Mouse (Mus musculus) G1E (cell line): ENCODE measurements at regions not wholly inside any gene's neighbourhood (a gene's known extent, or its start where the extent isn't known, plus 50 kb on each side); places are given as distances from the start of the nearest gene placed in this dataset.

Experiments used
- ATAC-seq: 2 replicates; pipeline ENCODE4 v1.8.0; 2016; ENCODE audit warnings: mild to moderate bottlenecking; ENCODE audit not compliant: insufficient number of reproducible peaks, poor library complexity, low FRiP score, severe bottlenecking; ENCODE audit errors: extremely low read depth
- DNase-seq: peaks from one replicate; pipeline ENCODE4 v3.0.0; 2012; ENCODE audit warnings: low spot score
- H3K27me3 ChIP-seq: 2 replicates; pipeline ENCODE4 v1.6.1; 2012; ENCODE audit warnings: mild to moderate bottlenecking, low read length, inconsistent platforms; ENCODE audit not compliant: insufficient read depth
- H3K36me3 ChIP-seq: replicated peaks from 2 replicates; pipeline ENCODE3; 2012; ENCODE audit warnings: mild to moderate bottlenecking, inconsistent platforms
- H3K4me1 ChIP-seq: 2 replicates; pipeline ENCODE4 v1.6.1; 2012; ENCODE audit warnings: low read depth, low read length, inconsistent platforms, mixed read lengths; ENCODE audit not compliant: insufficient read depth
- H3K4me3 ChIP-seq: 2 replicates; pipeline ENCODE4 v1.5.1; 2012; ENCODE audit warnings: low read depth, mild to moderate bottlenecking, inconsistent platforms, low read length, moderate library complexity, mixed read lengths
- H3K9me3 ChIP-seq: replicated peaks from 2 replicates; pipeline ENCODE4 v1.6.1; 2012; ENCODE audit warnings: inconsistent platforms
- CTCF ChIP-seq: IDR thresholded peaks from 2 replicates; pipeline ENCODE4 v1.5.1; 2012; ENCODE audit warnings: low read depth, low read length, inconsistent platforms, mixed read lengths
- GATA1 ChIP-seq: IDR thresholded peaks from 2 replicates; pipeline ENCODE4 v1.6.1; 2012; ENCODE audit warnings: borderline replicate concordance, low read length, inconsistent platforms, mixed read lengths
- GATA2 ChIP-seq: IDR thresholded peaks from 2 replicates; pipeline ENCODE4 v1.6.1; 2012; ENCODE audit warnings: low read depth, low read length, inconsistent platforms, borderline replicate concordance
- POLR2AphosphoS5 ChIP-seq: IDR thresholded peaks from 2 replicates; pipeline ENCODE4 v1.6.1; 2012; ENCODE audit warnings: low read depth, low read length, inconsistent platforms; ENCODE audit not compliant: insufficient replicate concordance
- TAL1 ChIP-seq: conservative IDR thresholded peaks from 2 replicates; pipeline ENCODE4 v1.6.1; 2012; ENCODE audit warnings: low read depth, low read length, inconsistent platforms, mixed read lengths

DNA sequence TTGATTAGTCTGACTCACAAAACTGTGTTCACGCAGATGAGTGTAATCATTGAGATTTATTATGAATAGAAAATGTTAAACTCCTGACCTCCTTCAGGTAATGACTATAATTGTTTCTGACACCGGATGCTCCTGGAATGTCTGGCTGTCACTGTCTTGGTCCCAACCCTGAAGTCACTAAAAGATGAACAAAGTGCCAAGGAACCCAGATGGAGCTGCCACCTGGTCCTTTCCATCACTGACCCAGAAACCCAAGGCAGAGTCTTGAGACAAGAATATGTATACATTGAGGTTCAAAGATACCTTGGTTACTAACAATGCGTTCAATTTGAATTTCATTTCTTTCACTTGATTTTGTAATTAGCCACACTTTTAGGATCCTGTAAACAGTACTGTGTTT, 142.0 kb downstream of the Kcnk1 start:
- Histone ChIP-seq H3K27me3 (peaks cover 3% of the 10 kb centered on the region; the same call in 1 of the 2 replicates), H3K36me3 (no peaks in the 10 kb centered on the region), H3K4me3 (no peak overlapping the region), H3K4me1 (no peaks in the 10 kb centered on the region), H3K9me3 (peaks cover 65% of the 10 kb centered on the region)
- DNase-seq (no peak), ATAC-seq (no peak)
- TF ChIP-seq CTCF, result no peak
- no peak for TF ChIP-seq TAL1
- TF ChIP-seq GATA2, result no peak
- TF ChIP-seq GATA1, result no peak
- no peak for TF ChIP-seq POLR2AphosphoS5

DNA sequence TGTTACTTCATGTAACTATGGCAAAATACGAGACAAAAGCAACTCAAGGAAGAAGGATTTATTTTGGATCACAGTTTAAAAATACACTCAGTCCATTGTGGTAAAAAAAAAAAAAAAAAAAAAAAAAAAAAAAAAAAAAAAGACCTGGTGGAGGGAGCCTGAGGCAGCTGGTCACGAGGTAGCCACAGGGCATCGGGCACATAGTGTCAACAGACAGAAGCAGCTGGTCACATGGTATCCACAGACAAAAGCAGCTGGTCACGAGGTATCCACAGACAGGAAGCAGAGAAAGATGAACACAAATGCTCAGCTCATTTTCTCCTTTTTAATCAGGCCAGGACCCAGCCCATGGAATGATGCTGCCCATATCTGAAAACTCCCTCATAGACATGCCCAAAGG, 142.5 kb downstream of the Kcnk1 start:
- Histone ChIP-seq H3K27me3 (peaks cover 3% of the 10 kb centered on the region; the same call in 1 of the 2 replicates), H3K4me3 (no peak overlapping the region), H3K4me1 (no peaks in the 10 kb centered on the region), H3K9me3 (peaks cover 67% of the 10 kb centered on the region), H3K36me3 (no peaks in the 10 kb centered on the region)
- DNase-seq (no peak), ATAC-seq (no peak)
- TF ChIP-seq TAL1 (no peak), CTCF (no peak), GATA2 (no peak), GATA1 (no peak), POLR2AphosphoS5 (no peak)

DNA sequence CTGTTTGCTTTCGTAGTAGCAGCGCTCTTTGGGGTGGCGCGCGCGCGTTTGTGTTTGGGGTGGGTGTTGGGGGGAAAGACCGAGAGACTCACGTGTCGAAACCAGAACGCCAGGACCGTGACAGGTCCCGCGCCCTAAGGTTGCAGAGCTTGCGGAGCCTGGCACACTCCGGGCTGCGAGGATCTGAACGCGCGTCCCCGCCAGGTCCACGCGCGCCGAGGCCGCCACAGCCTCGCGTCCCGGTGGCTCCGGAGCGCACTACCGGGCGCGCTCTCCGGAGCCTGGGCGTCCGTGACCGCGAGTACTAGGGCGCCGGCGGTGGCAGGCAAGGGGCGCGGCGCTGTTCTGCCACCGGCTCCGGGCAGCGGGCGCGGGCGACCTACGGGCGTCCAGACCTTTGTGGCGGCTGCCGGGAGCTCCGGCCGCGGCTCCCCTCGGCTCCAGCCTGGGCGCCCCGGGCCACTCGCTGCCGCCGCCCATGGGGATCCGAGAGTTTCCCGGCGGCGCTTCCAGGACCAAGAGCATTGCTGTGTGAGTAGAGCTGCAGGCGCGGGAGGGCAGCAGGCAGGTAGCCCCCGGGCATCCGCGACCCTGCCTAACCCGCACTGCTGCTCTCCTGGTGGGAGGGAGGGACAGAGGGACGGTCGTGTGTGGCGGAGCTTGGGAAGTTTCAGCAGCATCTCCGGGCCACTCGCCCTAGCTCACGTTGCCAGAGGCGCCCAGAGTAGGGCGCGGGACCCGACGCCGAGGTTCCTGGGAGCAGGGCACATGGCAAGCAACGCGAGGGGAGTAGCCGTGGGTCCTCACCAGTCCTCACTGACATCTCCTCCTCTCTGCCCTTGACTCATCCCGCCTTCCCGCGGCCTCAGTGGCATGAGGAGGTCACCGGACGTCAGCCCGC, 143.9 kb downstream of the Kcnk1 start:
- TF ChIP-seq GATA2, result no peak
- no peaks in the 10 kb centered on the region for H3K36me3 ChIP-seq
- no peaks in the 10 kb centered on the region for H3K4me1 ChIP-seq
- H3K4me3 ChIP-seq, result peak overlapping the region; percentile 8; the same call in 1 of the 2 replicates
- H3K27me3 ChIP-seq, result peaks cover 3% of the 10 kb centered on the region; the same call in 1 of the 2 replicates
- DNase-seq, result no peak
- peaks cover 62% of the 10 kb centered on the region for H3K9me3 ChIP-seq
- no peak for ATAC-seq

DNA sequence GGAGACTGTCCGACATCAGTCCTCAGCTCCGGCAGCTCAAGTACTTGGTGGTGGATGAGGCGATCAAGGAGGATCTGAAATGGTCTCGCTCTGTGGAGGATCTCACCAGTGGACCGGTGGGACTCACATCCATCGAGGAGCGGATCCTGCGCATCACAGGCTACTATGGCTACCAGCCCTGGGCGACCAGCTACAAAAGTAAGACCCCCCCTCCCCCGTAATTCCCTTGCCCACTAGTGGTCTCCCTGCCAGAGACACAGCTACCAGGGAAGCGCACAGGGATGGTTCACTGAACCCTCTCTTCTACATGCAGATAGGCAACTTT, 144.5 kb downstream of the Kcnk1 start:
- Histone ChIP-seq H3K4me3 (peak overlapping the region; percentile 8; the same call in 1 of the 2 replicates), H3K9me3 (peaks cover 64% of the 10 kb centered on the region), H3K27me3 (peaks cover 3% of the 10 kb centered on the region; the same call in 1 of the 2 replicates), H3K36me3 (no peaks in the 10 kb centered on the region), H3K4me1 (no peaks in the 10 kb centered on the region)
- ATAC-seq (no peak), DNase-seq (no peak)
- TF ChIP-seq POLR2AphosphoS5 (no peak), CTCF (no peak), GATA2 (no peak), GATA1 (no peak), TAL1 (no peak)

DNA sequence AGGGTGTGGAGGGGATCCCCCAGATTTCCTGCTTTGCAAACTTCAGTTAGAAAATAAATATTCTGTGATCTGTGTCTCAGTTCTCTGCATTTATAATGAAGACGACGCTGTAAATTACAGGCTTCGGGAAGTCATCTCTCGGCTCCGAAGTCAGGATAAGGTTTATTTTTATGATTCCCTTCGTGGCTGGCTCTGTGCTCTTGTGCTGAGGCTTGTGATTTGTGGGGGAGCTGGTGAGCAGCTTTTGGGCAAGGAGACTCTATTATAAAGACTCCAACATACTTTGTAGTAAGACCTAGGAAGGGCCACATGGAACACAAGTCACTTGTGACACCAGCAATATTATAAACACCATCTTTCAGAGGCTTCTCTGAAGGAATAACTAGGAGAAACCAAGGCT, 146.0 kb downstream of the Kcnk1 start:
- H3K36me3 ChIP-seq, result no peaks in the 10 kb centered on the region
- TF ChIP-seq TAL1 (no peak), GATA1 (no peak), CTCF (no peak)
- no peak overlapping the region for H3K4me3 ChIP-seq
- H3K4me1 ChIP-seq, result no peaks in the 10 kb centered on the region
- DNase-seq (no peak), ATAC-seq (no peak)
- peaks cover 63% of the 10 kb centered on the region for H3K9me3 ChIP-seq
- H3K27me3 ChIP-seq, result peaks cover 3% of the 10 kb centered on the region; the same call in 1 of the 2 replicates

DNA sequence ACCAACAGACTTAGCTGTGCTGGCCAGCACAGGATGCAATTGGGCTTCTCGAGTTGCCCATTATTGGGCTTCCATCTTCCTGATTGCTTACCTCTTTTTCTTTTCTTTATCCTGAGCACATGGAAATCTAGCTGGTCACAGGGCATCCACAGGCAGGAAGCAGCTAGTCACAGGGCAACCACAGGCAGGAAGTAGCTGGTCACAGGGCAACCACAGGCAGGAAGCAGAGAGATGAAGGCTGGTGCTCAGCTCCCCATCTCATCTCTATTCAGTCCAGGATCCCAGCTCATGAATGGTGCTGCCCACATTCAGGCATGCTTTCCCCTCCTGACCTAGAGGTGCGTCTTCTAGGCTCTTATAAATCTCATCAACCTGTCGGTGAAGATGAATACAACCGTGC, 146.8 kb upstream of the Slc35f3 start:
- H3K4me1 ChIP-seq, result no peaks in the 10 kb centered on the region
- H3K27me3 ChIP-seq, result no peaks in the 10 kb centered on the region
- DNase-seq, result no peak
- H3K4me3 ChIP-seq, result no peak overlapping the region
- H3K36me3 ChIP-seq, result no peaks in the 10 kb centered on the region
- TF ChIP-seq TAL1, result no peak
- no peak for TF ChIP-seq GATA2
- TF ChIP-seq POLR2AphosphoS5, result no peak
- TF ChIP-seq CTCF, result no peak
- TF ChIP-seq GATA1, result no peak
- peaks cover 72% of the 10 kb centered on the region for H3K9me3 ChIP-seq
- no peak for ATAC-seq

DNA sequence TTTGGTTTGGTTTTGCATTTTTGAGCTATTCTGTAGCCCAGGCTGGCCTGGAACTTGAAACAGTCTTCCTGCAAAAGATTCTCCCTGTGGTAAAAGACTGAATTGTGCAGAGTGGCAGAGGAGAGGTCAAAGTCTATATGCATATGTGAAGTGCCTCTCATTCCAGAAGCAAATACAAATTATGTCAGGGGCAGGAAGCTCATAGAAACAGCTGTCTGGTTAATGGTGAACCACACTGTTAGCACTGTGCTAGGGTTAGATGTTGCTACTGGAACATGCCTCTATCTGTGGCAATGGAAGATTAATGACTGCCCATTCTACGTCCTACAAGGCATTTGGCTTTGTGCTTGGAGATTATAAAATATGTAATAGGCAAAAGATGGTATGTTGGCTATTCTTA, 144.4 kb upstream of the Slc35f3 start:
- H3K27me3 ChIP-seq, result no peaks in the 10 kb centered on the region
- ATAC-seq (no peak), DNase-seq (no peak)
- peaks cover 77% of the 10 kb centered on the region for H3K9me3 ChIP-seq
- H3K4me3 ChIP-seq, result no peak overlapping the region
- no peaks in the 10 kb centered on the region for H3K4me1 ChIP-seq
- TF ChIP-seq GATA1, result no peak
- no peak for TF ChIP-seq GATA2
- TF ChIP-seq TAL1, result no peak
- TF ChIP-seq CTCF, result no peak
- no peak for TF ChIP-seq POLR2AphosphoS5
- no peaks in the 10 kb centered on the region for H3K36me3 ChIP-seq
